Mouse (Mus musculus) heart, postnatal 4 days (tissue): ENCODE measurements around the gene Slc25a1. TPM values are rescaled to one million over a fixed set of nuclear protein-coding genes. Genes with fewer than 3 reads are reported as not detected.

Experiments
- DNase-seq: peaks from one replicate; pipeline ENCODE4 v3.0.0; 2021
- total RNA-seq, 2 experiments: library from RNA; stranded (reverse); gene quantifications; 2 replicates each; pipeline ENCODE4 v1.2.3; 2021

Slc25a1 gene
- total RNA-seq, 2 experiments from 2014 or later = 14.3 to 16.3 TPM

- peak; percentile 96 for DNase-seq
Measured at GRCm38 (mm10) chr16:17921325-17922162, 6.5 kb downstream of the Slc25a1 start.

GRCm38 (mm10) chr16:17920586-17920985 lies 7.4 kb downstream of the Slc25a1 start:
- DNase-seq = no peak

GRCm38 (mm10) chr16:17914307-17915249 lies 13.4 kb downstream of the Slc25a1 start, which contains the start of gene Gsc2:
TSS of gene Gsc2 (minus strand) at chr16:17915059.
- peak; percentile 22 for DNase-seq

GRCm38 (mm10) chr16:17911052-17911595 lies 16.9 kb downstream of the Slc25a1 start, which contains the start of gene Ess2:
TSS of gene Ess2 (minus strand) at chr16:17911348.
- DNase-seq = peak; percentile 90

- DNase-seq = no peak
Measured at GRCm38 (mm10) chr16:17898462-17898861, 29.6 kb downstream of the Slc25a1 start, which contains the start of the genes Dgcr2 and Tssk2. TSS of gene Dgcr2 (minus strand) at chr16:17898562. TSS of gene Tssk2 (plus strand) at chr16:17898637.

- DNase-seq = no peak
Measured at GRCm38 (mm10) chr16:17896091-17896490, 31.9 kb downstream of the Slc25a1 start.

GRCm38 (mm10) chr16:17893923-17894322 lies 34.1 kb downstream of the Slc25a1 start, which contains the start of gene Tssk1:
TSS of gene Tssk1 (plus strand) at chr16:17894223.
- DNase-seq = no peak

- DNase-seq = peak; percentile 76
Measured at GRCm38 (mm10) chr16:17892606-17893005, 35.4 kb downstream of the Slc25a1 start.

GRCm38 (mm10) chr16:17891567-17891959 lies 36.5 kb downstream of the Slc25a1 start, which contains the start of gene Gm20518:
TSS of gene Gm20518 (minus strand) at chr16:17891671.
- DNase-seq = peak; percentile 100

- peak; percentile 83 for DNase-seq
Measured at GRCm38 (mm10) chr16:17890917-17891566, 37.0 kb downstream of the Slc25a1 start.

- no peak for DNase-seq
Measured at GRCm38 (mm10) chr16:17890342-17890727, 37.7 kb downstream of the Slc25a1 start.

GRCm38 (mm10) chr16:17889689-17890341 lies 38.2 kb downstream of the Slc25a1 start:
- DNase-seq = no peak

GRCm38 (mm10) chr16:17884116-17884515 lies 43.9 kb downstream of the Slc25a1 start:
- DNase-seq = no peak

GRCm38 (mm10) chr16:17882196-17882595 lies 45.8 kb downstream of the Slc25a1 start:
- DNase-seq = no peak

GRCm38 (mm10) chr16:17879571-17879970 lies 48.4 kb downstream of the Slc25a1 start:
- DNase-seq = no peak

GRCm38 (mm10) chr16:17876096-17876495 lies 51.9 kb downstream of the Slc25a1 start:
- DNase-seq = no peak

Other genes starting within 250 kb of the Slc25a1 start
- 10 to 100 TPM; 40.4 to 44.4 TPM for gene Med15, start 195.3 kb downstream of the Slc25a1 start, total RNA-seq
- 10 to 100 TPM; 24.6 to 25.1 TPM for gene Klhl22, start 168.6 kb downstream of the Slc25a1 start, total RNA-seq
- 10 to 100 TPM; 16.6 to 17.7 TPM for gene Scarf2, start 130.9 kb downstream of the Slc25a1 start, total RNA-seq
- not detected for gene B830017H08Rik, start 95.1 kb downstream of the Slc25a1 start, total RNA-seq
- 1 to 10 TPM; 1.4 to 1.6 TPM for gene Car15, start 89.9 kb downstream of the Slc25a1 start, total RNA-seq
- not detected for gene Gm20518, start 36.5 kb downstream of the Slc25a1 start, total RNA-seq
- gene Tssk1, start 34.0 kb downstream of the Slc25a1 start, total RNA-seq = under 1 TPM; 0.07 to 0.09 TPM
- 10 to 100 TPM; 53.5 to 54.8 TPM for gene Dgcr2, start 29.7 kb downstream of the Slc25a1 start, total RNA-seq
- gene Tssk2, start 29.6 kb downstream of the Slc25a1 start, total RNA-seq = not detected
- 10 to 100 TPM; 18.3 to 18.8 TPM for gene Ess2, start 16.9 kb downstream of the Slc25a1 start, total RNA-seq
- gene Gsc2, start 13.2 kb downstream of the Slc25a1 start, total RNA-seq = not detected
- gene Vpreb2, start 52.2 kb upstream of the Slc25a1 start, total RNA-seq = not detected
- 10 to 100 TPM; 42.4 to 48.6 TPM for gene Dgcr6, start 124.6 kb upstream of the Slc25a1 start, total RNA-seq
- 1 to 10 TPM; 5.3 to 6.0 TPM for gene Prodh, start 162.0 kb upstream of the Slc25a1 start, total RNA-seq
- gene Rtn4r, start 199.4 kb upstream of the Slc25a1 start, total RNA-seq = 1 to 10 TPM; 6.0 to 7.8 TPM